In genomic region chr6:128423496-128424268, GRCm38 (mm10) we compare ENCODE assay signal across 8 mouse cellular contexts. TPM values are rescaled to one million over a fixed set of nuclear protein-coding genes. Genes with fewer than 3 reads are reported as not detected.
DNase-seq lines count a peak whose midpoint lies in the region; ATAC-seq and TF ChIP-seq lines count a peak whose summit lies in the region.

No protein-coding gene starts in this region.

- H3K36me3 ChIP-seq in kidney, embryonic 16.5 days (ENCODE audit: insufficient read depth, low read length): peaks cover 4% of the 10 kb centered on the region
- H3K36me3 ChIP-seq in heart, postnatal 0 days (replicated peaks; ENCODE audit: control insufficient read depth, insufficient read depth, low read length): 0 out of 2 replicates have a peak, but pooled peaks cover 5% of the 10 kb centered on the region

- peak overlapping the region; percentile 80 for H3K4me3 ChIP-seq in kidney, embryonic 16.5 days (ENCODE audit: low read length)
- H3K4me3 ChIP-seq in heart, postnatal 0 days (ENCODE audit: low read depth, low read length): peak overlapping the region; percentile 63

- H3K9ac ChIP-seq in kidney, embryonic 16.5 days (replicated peaks; ENCODE audit: low read length): peak overlapping the region; percentile 84
- peak overlapping the region; percentile 60 for H3K9ac ChIP-seq in heart, postnatal 0 days (replicated peaks; ENCODE audit: low read depth, low read length)

- no peaks in the 10 kb centered on the region for H3K9me3 ChIP-seq in kidney, embryonic 16.5 days (ENCODE audit: low read length)
- H3K9me3 ChIP-seq in heart, postnatal 0 days (replicated peaks; ENCODE audit: control insufficient read depth, low read length): no peaks in the 10 kb centered on the region

- no peaks in the 10 kb centered on the region for H3K27me3 ChIP-seq in kidney, embryonic 16.5 days (ENCODE audit: insufficient read depth, low read length)
- no peaks in the 10 kb centered on the region for H3K27me3 ChIP-seq in heart, postnatal 0 days (ENCODE audit: control insufficient read depth, insufficient read depth, low read length)

- TF ChIP-seq CTCF in heart, postnatal 0 days (IDR thresholded peaks at IDR 0.05; ENCODE audit: low read depth): no peak

- no peak for TF ChIP-seq EP300 in heart, postnatal 0 days (IDR thresholded peaks at IDR 0.05; ENCODE audit: low read depth)

- peak overlapping the region; percentile 62 for H3K4me2 ChIP-seq in kidney, embryonic 16.5 days (replicated peaks; ENCODE audit: low read depth, low read length)
- H3K4me2 ChIP-seq in heart, postnatal 0 days (ENCODE audit: low read depth, low read length): peak overlapping the region; percentile 66

- ATAC-seq in kidney, embryonic 16.5 days (ENCODE audit: low FRiP score, low TSS enrichment): no peak
- ATAC-seq in heart, postnatal 0 days (ENCODE audit: insufficient read depth, low read depth): no peak
- ATAC-seq in megakaryocyte-erythroid progenitor cell, adult 5-6 weeks (replicated peaks; ENCODE audit: low FRiP score, low TSS enrichment, poor library complexity, severe bottlenecking): peak; percentile 77
- no peak for ATAC-seq in activated CD4-positive, CD25-positive, alpha-beta regulatory T cell, adult 4 months

- 37% methylated on average over 14 of the region's 16 CpGs for WGBS in kidney, embryonic 16.5 days
- 38% methylated on average over 14 of the region's 16 CpGs for WGBS in heart, postnatal 0 days

- peak overlapping the region; percentile 97 for H3K27ac ChIP-seq in kidney, embryonic 16.5 days (ENCODE audit: low read length)
- peak overlapping the region; percentile 93 for H3K27ac ChIP-seq in heart, postnatal 0 days (ENCODE audit: low read depth)

- 0 out of 2 replicates have a peak, but pooled peaks cover 3% of the 10 kb centered on the region for H3K4me1 ChIP-seq in kidney, embryonic 16.5 days (ENCODE audit: insufficient read depth, low read length)
- H3K4me1 ChIP-seq in heart, postnatal 0 days (ENCODE audit: control insufficient read depth, insufficient read depth): no peaks in the 10 kb centered on the region; the same call in 1 of the 2 replicates

- no peak for DNase-seq in kidney, postnatal 25 days
- DNase-seq in c-Kit-positive CD71-positive TER-119-negative erythroid progenitor cells, embryonic 14.5 days (ENCODE audit: low read depth): peak; percentile 65
- DNase-seq in heart, postnatal 0 days (ENCODE audit: low spot score): no peak
- no peak for DNase-seq in thymus, postnatal 10 days (ENCODE audit: low spot score in 2 of 2)
- DNase-seq in right cerebral cortex, postnatal 4 days: no peak

RNA-seq across cellular contexts. Expression of gene Itfg2, which starts 1.0 kb away (rescaled TPM):
- polyA plus RNA-seq in kidney, embryonic 16.5 days (2015; fragmentation: Nextera tagmentation; extraction: Ambion mirVana): 35.6 and 39.2 TPM in 2 replicates
- total RNA-seq in heart, postnatal 0 days (2014; rRNA removed; ENCODE audit: low replicate concordance): 29.2 and 62.3 TPM in 2 replicates
- polyA plus RNA-seq in heart, postnatal 0 days (2015; fragmentation: Nextera tagmentation; extraction: Ambion mirVana): 22.0 and 22.6 TPM in 2 replicates
- 39.1 and 52.6 TPM in 2 replicates for total RNA-seq in megakaryocyte-erythroid progenitor cell, adult 5-6 weeks (2014; fragmentation: Nextera tagmentation)
- 19.3 and 24.7 TPM in 2 replicates for total RNA-seq in megakaryocyte-erythroid progenitor cell, adult 5-6 weeks (2017)
- polyA plus RNA-seq in activated CD4-positive, CD25-positive, alpha-beta regulatory T cell, adult 4 months (2017; shearing (Covaris generic)): 10 to 100 TPM; 17.6 to 20.6 TPM

RNA-seq across cellular contexts. Expression of gene Fkbp4, which starts 14.8 kb away (rescaled TPM):
- 550 and 556 TPM in 2 replicates for polyA plus RNA-seq in kidney, embryonic 16.5 days (2015; fragmentation: Nextera tagmentation; extraction: Ambion mirVana)
- 148 and 154 TPM in 2 replicates for total RNA-seq in heart, postnatal 0 days (2014; rRNA removed; ENCODE audit: low replicate concordance)
- polyA plus RNA-seq in heart, postnatal 0 days (2015; fragmentation: Nextera tagmentation; extraction: Ambion mirVana): 217 and 226 TPM in 2 replicates
- total RNA-seq in megakaryocyte-erythroid progenitor cell, adult 5-6 weeks (2014; fragmentation: Nextera tagmentation): 234 and 279 TPM in 2 replicates
- total RNA-seq in megakaryocyte-erythroid progenitor cell, adult 5-6 weeks (2017): 419 and 525 TPM in 2 replicates
- 10 to 100 TPM; 47.6 to 76.7 TPM for polyA plus RNA-seq in activated CD4-positive, CD25-positive, alpha-beta regulatory T cell, adult 4 months (2017; shearing (Covaris generic))

RNA-seq across cellular contexts. Expression of gene Nrip2, which starts 24.6 kb away (rescaled TPM):
- polyA plus RNA-seq in kidney, embryonic 16.5 days (2015; fragmentation: Nextera tagmentation; extraction: Ambion mirVana): 24.7 and 26.3 TPM in 2 replicates
- total RNA-seq in heart, postnatal 0 days (2014; rRNA removed; ENCODE audit: low replicate concordance): 0.85 and 8.2 TPM in 2 replicates
- polyA plus RNA-seq in heart, postnatal 0 days (2015; fragmentation: Nextera tagmentation; extraction: Ambion mirVana): 1.6 and 2.2 TPM in 2 replicates
- not detected in 2 replicates for total RNA-seq in megakaryocyte-erythroid progenitor cell, adult 5-6 weeks (2014; fragmentation: Nextera tagmentation)
- not detected in 2 replicates for total RNA-seq in megakaryocyte-erythroid progenitor cell, adult 5-6 weeks (2017)
- polyA plus RNA-seq in activated CD4-positive, CD25-positive, alpha-beta regulatory T cell, adult 4 months (2017; shearing (Covaris generic)): 1 to 10 TPM; 2.9 to 3.6 TPM

RNA-seq across cellular contexts. Expression of gene Gm44596, which starts 48.4 kb away (rescaled TPM):
- polyA plus RNA-seq in kidney, embryonic 16.5 days (2015; fragmentation: Nextera tagmentation; extraction: Ambion mirVana): not detected in 2 replicates
- total RNA-seq in heart, postnatal 0 days (2014; rRNA removed; ENCODE audit: low replicate concordance): not detected in 2 replicates
- not detected in 2 replicates for polyA plus RNA-seq in heart, postnatal 0 days (2015; fragmentation: Nextera tagmentation; extraction: Ambion mirVana)
- not detected in 2 replicates for total RNA-seq in megakaryocyte-erythroid progenitor cell, adult 5-6 weeks (2014; fragmentation: Nextera tagmentation)
- total RNA-seq in megakaryocyte-erythroid progenitor cell, adult 5-6 weeks (2017): not detected in 2 replicates
- not detected for polyA plus RNA-seq in activated CD4-positive, CD25-positive, alpha-beta regulatory T cell, adult 4 months (2017; shearing (Covaris generic))

RNA-seq across cellular contexts. Expression of gene Tex52, which starts 48.4 kb away (rescaled TPM):
- polyA plus RNA-seq in kidney, embryonic 16.5 days (2015; fragmentation: Nextera tagmentation; extraction: Ambion mirVana): 0.21 and 0.35 TPM in 2 replicates
- total RNA-seq in heart, postnatal 0 days (2014; rRNA removed; ENCODE audit: low replicate concordance): not detected in 2 replicates
- not detected in 2 replicates for polyA plus RNA-seq in heart, postnatal 0 days (2015; fragmentation: Nextera tagmentation; extraction: Ambion mirVana)
- total RNA-seq in megakaryocyte-erythroid progenitor cell, adult 5-6 weeks (2014; fragmentation: Nextera tagmentation): 0.87 TPM in 1 of 2 replicates, not detected in the other
- total RNA-seq in megakaryocyte-erythroid progenitor cell, adult 5-6 weeks (2017): 1.3 TPM in 1 of 2 replicates, not detected in the other
- not detected for polyA plus RNA-seq in activated CD4-positive, CD25-positive, alpha-beta regulatory T cell, adult 4 months (2017; shearing (Covaris generic))
